Mouse (Mus musculus) forebrain, embryonic 11.5 days (tissue): ENCODE data around the gene Henmt1. TPM values are rescaled to one million over a fixed set of nuclear protein-coding genes. Genes with fewer than 3 reads are reported as not detected.

Source experiments
- ATAC-seq: fragments of 200-750 bp; cut with Nextera tagmentation; replicated peaks from 2 replicates; pipeline ENCODE4 v1.8.0; 2017; ENCODE audit warnings: moderate TSS enrichment; ENCODE audit not compliant: low FRiP score
- DNase-seq: peaks from one replicate; pipeline ENCODE4 v3.0.0-alpha.2; 2017; ENCODE audit warnings: low spot score
- H3K27ac ChIP-seq: fragments of 300-500 bp; sonication (generic); 2 replicates; pipeline ENCODE4 v1.5.1; 2014; ENCODE audit warnings: low read depth, low read length
- H3K27me3 ChIP-seq: fragments of 300-500 bp; sonication (generic); 2 replicates; pipeline ENCODE4 v1.6.1; 2014; ENCODE audit warnings: mild to moderate bottlenecking, low read length, mixed read lengths; ENCODE audit not compliant: control insufficient read depth, insufficient read depth
- H3K36me3 ChIP-seq: fragments of 300-500 bp; sonication (generic); 2 replicates; pipeline ENCODE4 v1.6.1; 2014; ENCODE audit warnings: mild to moderate bottlenecking, low read length, moderate library complexity, mixed read lengths; ENCODE audit not compliant: control insufficient read depth, insufficient read depth
- H3K4me1 ChIP-seq: fragments of 300-500 bp; sonication (generic); replicated peaks from 2 replicates; pipeline ENCODE4 v1.6.1; 2014; ENCODE audit warnings: low read length, mixed read lengths; ENCODE audit not compliant: control insufficient read depth, insufficient read depth
- H3K4me2 ChIP-seq: fragments of 300-500 bp; sonication (generic); 2 replicates; pipeline ENCODE4 v1.6.1; 2014; ENCODE audit warnings: low read depth, mild to moderate bottlenecking, low read length, moderate library complexity, mixed read lengths; ENCODE audit not compliant: severe bottlenecking
- H3K4me3 ChIP-seq: fragments of 300-500 bp; sonication (generic); 2 replicates; pipeline ENCODE4 v1.5.1; 2014; ENCODE audit warnings: low read depth, low read length
- H3K9ac ChIP-seq: fragments of 300-500 bp; sonication (generic); 2 replicates; pipeline ENCODE4 v1.6.1; 2014; ENCODE audit warnings: low read length
- H3K9me3 ChIP-seq: fragments of 300-500 bp; sonication (generic); 2 replicates; pipeline ENCODE4 v1.6.1; 2016; ENCODE audit warnings: low read length, mixed read lengths; ENCODE audit not compliant: control insufficient read depth
- WGBS: fragments of 180-500 bp; shearing (Covaris S2); extraction: QIAGEN DNeasy Blood & Tissue Kit; methylation state at CpG from one replicate; pipeline ENCODE4 v1.1.7; 2014; 5-methylcytosine and 5-hydroxymethylcytosine counted together
- polyA plus RNA-seq: library from polyadenylated mRNA; unstranded; fragments of >200 nt; fragmentation: Nextera tagmentation; extraction: Ambion mirVana; gene quantifications from 2 replicates; pipeline ENCODE4 v1.2.1, GENCODE M21; 2014

The Henmt1 gene
- polyA plus RNA-seq, 1 experiment from 2014 or later: 1.1 TPM

DNA sequence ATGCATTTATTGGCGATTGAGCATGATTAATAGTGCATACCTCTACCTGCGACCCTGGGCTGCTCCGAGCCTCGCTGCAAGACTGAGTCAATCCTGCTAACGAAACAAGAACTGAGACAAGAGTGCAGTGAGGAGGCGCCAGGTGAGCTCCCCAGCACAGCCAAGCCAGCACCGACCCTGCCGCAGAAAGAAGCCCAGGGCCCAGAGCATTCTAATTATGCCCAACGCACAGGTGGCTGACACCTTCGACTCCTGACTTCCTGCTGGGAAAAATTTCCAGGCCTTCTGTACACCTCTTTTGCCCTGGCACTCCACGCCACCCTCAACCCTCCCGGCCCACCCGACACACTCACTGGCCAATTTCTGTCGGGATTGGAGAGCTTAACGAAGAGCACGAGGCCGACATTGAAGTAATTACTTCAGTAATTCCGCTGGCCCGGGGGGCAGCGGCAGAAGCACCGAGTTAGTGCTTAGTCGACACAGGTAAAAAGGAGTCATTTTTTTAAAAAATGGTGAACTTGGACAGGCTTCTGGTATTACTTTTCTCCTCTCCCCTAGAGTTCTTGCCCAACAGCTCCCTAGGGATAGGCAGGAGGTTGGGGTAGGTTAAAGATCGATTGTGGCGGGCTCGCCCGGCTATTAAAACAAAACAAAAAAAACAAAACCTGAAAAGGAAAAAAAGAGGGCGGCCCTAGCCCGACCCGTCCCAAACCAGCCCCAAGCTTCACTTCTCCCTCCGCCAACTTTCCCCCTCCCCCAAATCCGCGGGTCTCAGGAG lies 29.2 kb upstream of the Henmt1 start:
- under 1% methylated on average over 30 of the region's 32 CpGs for WGBS
- H3K9me3 ChIP-seq: no peaks in the 10 kb centered on the region
- peak overlapping the region; percentile 96 for H3K4me2 ChIP-seq
- peak overlapping the region; percentile 67 for H3K4me3 ChIP-seq
- H3K36me3 ChIP-seq: peaks cover 3% of the 10 kb centered on the region; the same call in 1 of the 2 replicates
- H3K9ac ChIP-seq: peak overlapping the region; percentile 75
- no peaks in the 10 kb centered on the region for H3K4me1 ChIP-seq
- H3K27ac ChIP-seq: no peak overlapping the region
- DNase-seq: peak; percentile 53
- no peak for ATAC-seq
- H3K27me3 ChIP-seq: no peaks in the 10 kb centered on the region

GRCm38 (mm10) chr3:108911081-108911547 lies 28.6 kb upstream of the Henmt1 start:
- Histone ChIP-seq H3K9me3 (no peaks in the 10 kb centered on the region), H3K27me3 (no peaks in the 10 kb centered on the region), H3K4me2 (peak overlapping the region; percentile 96), H3K36me3 (peaks cover 3% of the 10 kb centered on the region; the same call in 1 of the 2 replicates), H3K4me3 (peak overlapping the region; percentile 67), H3K27ac (peak overlapping the region; percentile 96), H3K4me1 (no peaks in the 10 kb centered on the region), H3K9ac (peak overlapping the region; percentile 75)
- ATAC-seq (peak; percentile 80), DNase-seq (no peak)
- WGBS: under 1% methylated on average over 43 of the region's 44 CpGs

DNA sequence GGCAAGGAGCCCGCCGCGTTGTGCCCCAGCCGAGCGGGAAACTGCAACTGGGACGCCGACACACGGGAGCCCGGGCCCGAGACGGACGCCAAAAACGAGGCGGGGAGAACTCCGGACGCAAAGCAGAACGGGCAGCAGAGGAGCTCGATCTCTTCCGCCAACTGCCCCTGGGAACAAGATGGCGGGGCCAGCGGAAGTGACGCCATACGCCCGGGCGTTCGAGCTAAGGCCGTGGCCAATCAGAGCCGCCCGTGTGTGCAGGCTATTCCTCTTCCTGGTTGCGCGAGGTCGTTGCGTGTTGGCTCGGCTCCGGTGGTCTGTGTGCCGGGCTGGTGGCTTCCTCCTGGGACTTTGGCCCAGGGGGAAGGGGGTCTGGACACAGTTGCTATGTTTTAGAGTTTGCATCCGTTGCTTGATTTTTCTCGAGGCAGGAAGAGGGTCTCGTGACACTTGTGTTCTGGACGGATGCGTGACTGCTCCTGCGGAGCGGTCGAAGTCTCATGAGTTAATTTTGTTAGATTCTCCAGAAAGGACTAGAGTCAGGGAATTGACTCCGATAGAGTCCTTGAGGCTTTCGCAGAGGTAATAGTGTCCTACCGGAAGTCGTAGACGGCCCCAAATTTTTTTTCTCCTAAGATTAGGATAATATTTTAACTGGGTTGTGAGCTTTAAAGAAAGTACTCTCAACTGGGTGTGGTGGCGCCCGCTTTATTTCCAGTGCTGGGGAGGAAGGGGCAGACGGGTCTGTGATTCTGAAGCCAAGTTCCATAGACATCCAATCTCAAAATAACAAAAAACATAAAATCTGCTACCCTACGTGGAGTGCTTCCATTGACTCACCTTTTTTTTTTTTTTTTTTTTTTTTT lies 27.9 kb upstream of the Henmt1 start, which contains the start of gene Prpf38b:
Gene Prpf38b (minus strand): TSS at position 180 of the 866 bp plus-strand sequence.
- WGBS: 1% methylated on average over 53 of the region's 53 CpGs
- Histone ChIP-seq H3K27ac (peak within 1 kb of the TSS; percentile 96), H3K4me2 (peak within 1 kb of the TSS; percentile 96), H3K4me3 (peak within 1 kb of the TSS; percentile 67), H3K9ac (peak within 1 kb of the TSS; percentile 75), H3K27me3 (no peaks in the 10 kb centered on the region), H3K9me3 (no peaks in the 10 kb centered on the region), H3K36me3 (peaks cover 3% of the 10 kb centered on the region; the same call in 1 of the 2 replicates), H3K4me1 (no peaks in the 10 kb centered on the region)
- DNase-seq (peak; percentile 98), ATAC-seq (peak; percentile 99)

- WGBS: 85% methylated on average over 1 of the region's 1 CpGs
- no peak for ATAC-seq
- no peaks in the 10 kb centered on the region for H3K36me3 ChIP-seq
These were observed 23.7 kb upstream of the Henmt1 start for GRCm38 (mm10) chr3:108915999-108916398.

DNA sequence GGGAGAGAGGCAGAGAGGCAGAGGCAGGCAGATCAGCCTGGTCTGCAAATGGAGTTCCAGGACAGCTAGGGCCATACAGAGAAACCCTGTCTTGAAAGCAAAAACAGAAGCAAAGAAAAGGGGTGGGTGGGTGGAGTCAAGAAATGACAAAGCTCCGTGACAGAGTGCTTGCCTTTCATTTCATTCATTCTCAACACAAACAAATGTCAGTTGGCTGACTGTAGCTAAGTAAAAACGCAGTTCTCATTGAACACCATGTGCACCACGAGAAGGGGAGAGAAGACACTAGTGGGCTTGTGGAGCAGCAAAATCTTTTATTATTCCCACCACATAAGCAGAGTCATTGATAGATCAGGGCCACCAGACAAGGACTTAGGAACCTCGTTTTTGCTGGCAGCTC lies 22.8 kb upstream of the Henmt1 start:
- no peak for DNase-seq
- H3K27ac ChIP-seq: no peak overlapping the region
- 46% methylated on average over 4 of the region's 4 CpGs for WGBS

More at GRCm38 (mm10) chr3:108915999-108916398, 23.7 kb upstream of the Henmt1 start:
- H3K4me1 ChIP-seq: no peaks in the 10 kb centered on the region
- H3K27me3 ChIP-seq: no peaks in the 10 kb centered on the region
- no peak overlapping the region for H3K4me2 ChIP-seq
- no peak overlapping the region for H3K4me3 ChIP-seq
- H3K9me3 ChIP-seq: no peaks in the 10 kb centered on the region
- H3K9ac ChIP-seq: no peak overlapping the region
- DNase-seq: no peak
- H3K27ac ChIP-seq: no peak overlapping the region

GRCm38 (mm10) chr3:108917986-108918385 lies 21.7 kb upstream of the Henmt1 start:
- H3K27ac ChIP-seq: no peak overlapping the region
- no peaks in the 10 kb centered on the region for H3K36me3 ChIP-seq
- ATAC-seq (no peak), DNase-seq (no peak)
- no peaks in the 10 kb centered on the region for H3K4me1 ChIP-seq
- H3K9me3 ChIP-seq: no peaks in the 10 kb centered on the region
- H3K4me3 ChIP-seq: no peak overlapping the region
- H3K4me2 ChIP-seq: no peak overlapping the region
- 57% methylated on average over 3 of the region's 3 CpGs for WGBS
- no peaks in the 10 kb centered on the region for H3K27me3 ChIP-seq
- no peak overlapping the region for H3K9ac ChIP-seq

More for the DNA sequence above, 22.8 kb upstream of the Henmt1 start:
- ATAC-seq: no peak
- H3K4me2 ChIP-seq: no peak overlapping the region
- H3K4me3 ChIP-seq: no peak overlapping the region
- no peaks in the 10 kb centered on the region for H3K4me1 ChIP-seq
- no peak overlapping the region for H3K9ac ChIP-seq
- no peaks in the 10 kb centered on the region for H3K9me3 ChIP-seq
- no peaks in the 10 kb centered on the region for H3K27me3 ChIP-seq
- H3K36me3 ChIP-seq: no peaks in the 10 kb centered on the region

GRCm38 (mm10) chr3:108918852-108919251 lies 20.8 kb upstream of the Henmt1 start:
- no peak overlapping the region for H3K9ac ChIP-seq
- ATAC-seq: no peak
- no peaks in the 10 kb centered on the region for H3K36me3 ChIP-seq
- H3K4me3 ChIP-seq: no peak overlapping the region
- DNase-seq: no peak
- H3K9me3 ChIP-seq: no peaks in the 10 kb centered on the region
- H3K4me1 ChIP-seq: no peaks in the 10 kb centered on the region
- 98% methylated on average over 1 of the region's 1 CpGs for WGBS
- H3K4me2 ChIP-seq: no peak overlapping the region
- no peak overlapping the region for H3K27ac ChIP-seq
- H3K27me3 ChIP-seq: no peaks in the 10 kb centered on the region

DNA sequence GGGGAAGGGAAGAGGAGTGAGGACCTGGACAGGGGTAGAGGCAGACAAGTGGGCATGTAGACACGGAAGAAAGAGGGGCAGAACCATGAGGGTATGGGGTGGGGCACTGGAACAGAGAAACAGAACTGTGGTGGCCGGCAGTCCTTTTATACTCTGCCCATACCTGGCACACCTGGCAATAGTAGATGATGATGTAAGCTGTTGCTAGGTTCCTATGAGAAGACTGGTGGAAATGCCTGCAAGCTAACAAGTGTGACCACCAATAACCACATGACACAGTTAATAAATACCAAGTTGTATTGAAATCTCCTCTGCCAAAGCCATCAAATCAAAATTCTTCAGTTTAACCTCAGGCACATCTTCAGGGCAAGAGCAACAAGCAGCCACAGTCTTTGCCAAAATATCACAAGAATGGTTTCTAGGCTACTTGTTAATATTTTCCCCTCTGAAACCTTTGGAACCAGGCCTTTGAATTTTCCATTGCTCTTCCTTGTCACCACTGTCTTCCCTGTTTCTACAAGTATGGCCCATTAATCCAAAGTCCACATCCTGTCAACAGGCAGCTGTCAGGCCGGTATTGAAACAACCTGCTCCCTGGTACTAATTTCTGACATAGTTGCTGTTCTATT lies 19.1 kb upstream of the Henmt1 start:
- Histone ChIP-seq H3K9me3 (no peaks in the 10 kb centered on the region), H3K4me3 (no peak overlapping the region)
- 87% methylated on average over 3 of the region's 3 CpGs for WGBS

More for the DNA sequence above, 19.1 kb upstream of the Henmt1 start:
- no peak overlapping the region for H3K27ac ChIP-seq
- H3K9ac ChIP-seq: no peak overlapping the region
- H3K36me3 ChIP-seq: no peaks in the 10 kb centered on the region
- H3K4me2 ChIP-seq: no peak overlapping the region
- no peaks in the 10 kb centered on the region for H3K4me1 ChIP-seq
- ATAC-seq: no peak
- H3K27me3 ChIP-seq: no peaks in the 10 kb centered on the region
- no peak for DNase-seq
